Mouse (Mus musculus): ENCODE measurements around the gene Zfand3. TPM values are rescaled to one million over a fixed set of nuclear protein-coding genes. Genes with fewer than 3 reads are reported as not detected.

The Zfand3 gene
- total RNA-seq, 2 experiments from 2014 or later, result 113 to 117 TPM

- peak in 1 of 2 experiments; percentile 32 for DNase-seq
Observed at GRCm38 (mm10) chr17:30053463-30053862, 48.9 kb downstream of the Zfand3 start.

- DNase-seq, result no peak
Observed at GRCm38 (mm10) chr17:30053871-30054270, 49.3 kb downstream of the Zfand3 start.

- no peak for DNase-seq
Observed at GRCm38 (mm10) chr17:30056226-30056625, 51.7 kb downstream of the Zfand3 start.

GRCm38 (mm10) chr17:30058594-30058993 is 54.1 kb downstream of the Zfand3 start:
- DNase-seq, result no peak

GRCm38 (mm10) chr17:30059066-30059465 is 54.5 kb downstream of the Zfand3 start:
- DNase-seq, result no peak

- DNase-seq, result no peak
Observed at GRCm38 (mm10) chr17:30061100-30061837, 56.7 kb downstream of the Zfand3 start.

- no peak for DNase-seq
Observed at GRCm38 (mm10) chr17:30063849-30064248, 59.3 kb downstream of the Zfand3 start.

- DNase-seq, result no peak
Observed at GRCm38 (mm10) chr17:30064746-30065145, 60.2 kb downstream of the Zfand3 start.

GRCm38 (mm10) chr17:30069776-30070175 is 65.2 kb downstream of the Zfand3 start:
- no peak for DNase-seq

- no peak for DNase-seq
Observed at GRCm38 (mm10) chr17:30070631-30071030, 66.1 kb downstream of the Zfand3 start.

- DNase-seq, result no peak
Observed at GRCm38 (mm10) chr17:30072613-30073012, 68.1 kb downstream of the Zfand3 start.

GRCm38 (mm10) chr17:30075896-30076295 is 71.4 kb downstream of the Zfand3 start:
- DNase-seq, result no peak

- DNase-seq, result no peak
Observed at GRCm38 (mm10) chr17:30084007-30084406, 79.5 kb downstream of the Zfand3 start.

- no peak for DNase-seq
Observed at GRCm38 (mm10) chr17:30086695-30087094, 82.2 kb downstream of the Zfand3 start.

GRCm38 (mm10) chr17:30088431-30088830 is 83.9 kb downstream of the Zfand3 start:
- no peak for DNase-seq

GRCm38 (mm10) chr17:30090416-30090815 is 85.9 kb downstream of the Zfand3 start:
- no peak for DNase-seq

- DNase-seq, result no peak
Observed at GRCm38 (mm10) chr17:30093148-30093749, 88.7 kb downstream of the Zfand3 start.

- no peak for DNase-seq
Observed at GRCm38 (mm10) chr17:30097156-30097555, 92.6 kb downstream of the Zfand3 start.

- DNase-seq, result no peak
Observed at GRCm38 (mm10) chr17:30097677-30098076, 93.1 kb downstream of the Zfand3 start.

GRCm38 (mm10) chr17:30099670-30100069 is 95.1 kb downstream of the Zfand3 start:
- no peak for DNase-seq

GRCm38 (mm10) chr17:30101801-30102200 is 97.3 kb downstream of the Zfand3 start:
- DNase-seq, result no peak

- no peak for DNase-seq
Observed at GRCm38 (mm10) chr17:30103005-30103404, 98.5 kb downstream of the Zfand3 start.

- DNase-seq, result no peak
Observed at GRCm38 (mm10) chr17:30103641-30104165, 99.2 kb downstream of the Zfand3 start.

- DNase-seq, result no peak
Observed at GRCm38 (mm10) chr17:30105369-30105768, 100.8 kb downstream of the Zfand3 start.
